Mouse (Mus musculus) kidney, postnatal 0 days (tissue): Measurements from ENCODE around the gene Gng4. TPM values are rescaled to one million over a fixed set of nuclear protein-coding genes. Genes with fewer than 3 reads are reported as not detected.

Experiments used
- ATAC-seq: fragments of 200-750 bp; cut with Nextera tagmentation; replicated peaks from 2 replicates; pipeline ENCODE4 v1.8.0; 2017; ENCODE audit warnings: low read depth, moderate number of reproducible peaks, moderate TSS enrichment, moderate library complexity; ENCODE audit not compliant: low FRiP score
- DNase-seq: peaks from one replicate; pipeline ENCODE4 v3.0.0-alpha.2; 2016; ENCODE audit warnings: low spot score
- H3K27ac ChIP-seq: fragments of 300-500 bp; sonication (generic); 2 replicates; pipeline ENCODE4 v1.5.1; 2014; ENCODE audit warnings: mild to moderate bottlenecking
- H3K27me3 ChIP-seq: fragments of 300-500 bp; sonication (generic); 2 replicates; pipeline ENCODE4 v1.6.1; 2014; ENCODE audit warnings: low read length, mixed read lengths; ENCODE audit not compliant: insufficient read depth
- H3K36me3 ChIP-seq: fragments of 300-500 bp; sonication (generic); 2 replicates; pipeline ENCODE4 v1.6.1; 2014; ENCODE audit warnings: low read length, mixed read lengths; ENCODE audit not compliant: insufficient read depth
- H3K4me1 ChIP-seq: fragments of 300-500 bp; sonication (generic); replicated peaks from 2 replicates; pipeline ENCODE4 v1.6.1; 2014; ENCODE audit warnings: antibody characterized with exemption, low read length, mixed read lengths; ENCODE audit not compliant: insufficient read depth
- H3K4me2 ChIP-seq: fragments of 300-500 bp; sonication (generic); 2 replicates; pipeline ENCODE4 v1.6.1; 2014; ENCODE audit warnings: mild to moderate bottlenecking, low read length, moderate library complexity, mixed read lengths
- H3K4me3 ChIP-seq: fragments of 300-500 bp; sonication (generic); replicated peaks from 2 replicates; pipeline ENCODE4 v1.5.1; 2014; ENCODE audit warnings: low read depth, low read length
- H3K9ac ChIP-seq: fragments of 300-500 bp; sonication (generic); 2 replicates; pipeline ENCODE4 v1.6.1; 2014; ENCODE audit warnings: low read depth, low read length
- H3K9me3 ChIP-seq: fragments of 300-500 bp; sonication (generic); replicated peaks from 2 replicates; pipeline ENCODE4 v1.6.1; 2016; ENCODE audit warnings: low read length, inconsistent platforms, mixed read lengths
- CTCF ChIP-seq: IDR thresholded peaks from 2 replicates; pipeline ENCODE4 v1.5.1; 2016; ENCODE audit warnings: antibody characterized with exemption, low read depth, mild to moderate bottlenecking, moderate library complexity
- WGBS: fragments of 180-500 bp; shearing (Covaris S2); extraction: QIAGEN DNeasy Blood & Tissue Kit; methylation state at CpG from one replicate; pipeline ENCODE4 v1.1.7; 2014; 5-methylcytosine and 5-hydroxymethylcytosine counted together
- polyA plus RNA-seq: library from polyadenylated mRNA; unstranded; fragments of >200 nt; fragmentation: Nextera tagmentation; extraction: Ambion mirVana; gene quantifications from 2 replicates; pipeline ENCODE4 v1.2.1, GENCODE M21; 2015

Gng4 gene
- polyA plus RNA-seq, 1 experiment from 2014 or later, result 0.64 TPM

- Histone ChIP-seq H3K4me3 (no peak overlapping the region), H3K27ac (no peak overlapping the region), H3K4me1 (no peaks in the 10 kb centered on the region), H3K36me3 (no peaks in the 10 kb centered on the region), H3K9ac (no peak overlapping the region), H3K4me2 (no peak overlapping the region), H3K9me3 (no peaks in the 10 kb centered on the region), H3K27me3 (no peaks in the 10 kb centered on the region)
- 61% methylated on average over 11 of the region's 11 CpGs for WGBS
- no peak for TF ChIP-seq CTCF
- ATAC-seq (0 out of 2 replicates have a peak, but pooled peaks have one; percentile 31), DNase-seq (no peak)
Observed at GRCm38 (mm10) chr13:13862346-13862745, 78.5 kb downstream of the Gng4 start.

- ATAC-seq, result peak; percentile 85
- H3K9me3 ChIP-seq, result no peaks in the 10 kb centered on the region
- DNase-seq, result no peak
Observed at GRCm38 (mm10) chr13:13862941-13863340, 79.1 kb downstream of the Gng4 start.

GRCm38 (mm10) chr13:13866339-13866738 lies 82.5 kb downstream of the Gng4 start:
- DNase-seq, result no peak
- no peak for ATAC-seq
- Histone ChIP-seq H3K27me3 (no peaks in the 10 kb centered on the region), H3K9ac (no peak overlapping the region), H3K4me2 (no peak overlapping the region), H3K9me3 (no peaks in the 10 kb centered on the region), H3K27ac (no peak overlapping the region), H3K4me3 (no peak overlapping the region), H3K4me1 (no peaks in the 10 kb centered on the region), H3K36me3 (no peaks in the 10 kb centered on the region)
- 73% methylated on average over 2 of the region's 2 CpGs for WGBS
- TF ChIP-seq CTCF, result no peak

More at GRCm38 (mm10) chr13:13862941-13863340, 79.1 kb downstream of the Gng4 start:
- H3K4me3 ChIP-seq, result no peak overlapping the region
- H3K27ac ChIP-seq, result no peak overlapping the region
- H3K4me2 ChIP-seq, result no peak overlapping the region
- no peak overlapping the region for H3K9ac ChIP-seq
- no peaks in the 10 kb centered on the region for H3K27me3 ChIP-seq
- H3K36me3 ChIP-seq, result no peaks in the 10 kb centered on the region
- 37% methylated on average over 6 of the region's 6 CpGs for WGBS
- no peak for TF ChIP-seq CTCF
- no peaks in the 10 kb centered on the region for H3K4me1 ChIP-seq

GRCm38 (mm10) chr13:13867078-13867759 lies 83.4 kb downstream of the Gng4 start:
- WGBS, result 90% methylated on average over 2 of the region's 2 CpGs
- H3K36me3 ChIP-seq, result no peaks in the 10 kb centered on the region
- no peaks in the 10 kb centered on the region for H3K27me3 ChIP-seq
- no peak for TF ChIP-seq CTCF
- H3K4me2 ChIP-seq, result no peak overlapping the region
- peak; percentile 70 for ATAC-seq
- H3K9ac ChIP-seq, result no peak overlapping the region
- no peaks in the 10 kb centered on the region for H3K4me1 ChIP-seq
- no peak overlapping the region for H3K4me3 ChIP-seq
- no peak overlapping the region for H3K27ac ChIP-seq
- DNase-seq, result peak; percentile 46
- no peaks in the 10 kb centered on the region for H3K9me3 ChIP-seq

GRCm38 (mm10) chr13:13867922-13868321 lies 84.1 kb downstream of the Gng4 start:
- 14% methylated on average over 3 of the region's 3 CpGs for WGBS
- Histone ChIP-seq H3K4me2 (peak overlapping the region; percentile 7; the same call in 1 of the 2 replicates), H3K9ac (no peak overlapping the region), H3K9me3 (no peaks in the 10 kb centered on the region), H3K27ac (no peak overlapping the region), H3K4me1 (no peaks in the 10 kb centered on the region), H3K4me3 (no peak overlapping the region), H3K27me3 (no peaks in the 10 kb centered on the region), H3K36me3 (no peaks in the 10 kb centered on the region)
- DNase-seq (peak; percentile 58), ATAC-seq (peak; percentile 52; the same call in 1 of the 2 replicates)
- TF ChIP-seq CTCF, result peak; percentile 81

Other genes with a start within 250 kb of the Gng4 start
- gene Lyst, start 193.7 kb upstream of the Gng4 start, polyA plus RNA-seq, result 3.6 and 3.8 TPM in 2 replicates
- 22.5 and 24.8 TPM in 2 replicates for gene B3galnt2, start 170.4 kb downstream of the Gng4 start, polyA plus RNA-seq